Mouse (Mus musculus): ENCODE data around the gene Nob1. TPM values are rescaled to one million over a fixed set of nuclear protein-coding genes. Genes with fewer than 3 reads are reported as not detected.

The Nob1 gene
- polyA plus RNA-seq, 1 experiment from 2014 or later, result 81.5 TPM

DNA sequence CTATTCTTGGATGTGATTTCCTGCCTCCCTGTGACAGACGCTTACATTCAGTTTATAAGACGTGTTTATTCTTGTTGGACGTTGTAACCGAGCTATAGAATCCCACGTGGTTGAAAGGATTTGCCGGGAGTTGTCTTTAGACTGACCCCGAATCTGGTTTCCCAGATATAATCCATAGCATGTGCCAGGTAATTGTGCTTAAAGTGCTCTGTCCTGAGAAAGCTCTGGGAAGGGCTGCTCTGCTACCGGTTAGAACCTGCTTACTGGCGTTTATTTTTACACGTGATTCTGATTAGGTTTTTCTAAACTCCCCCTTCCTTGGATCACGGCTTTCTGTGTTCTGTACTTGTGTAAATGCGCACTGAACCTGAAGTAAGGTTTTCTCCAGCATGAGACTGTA is 27.2 kb downstream of the Nob1 start:
- no peak overlapping the region for H3K4me3 ChIP-seq
- peaks cover 4% of the 10 kb centered on the region; the same call in 1 of the 2 replicates for H3K4me1 ChIP-seq
- no peaks in the 10 kb centered on the region for H3K36me3 ChIP-seq
- no peaks in the 10 kb centered on the region for H3K9me3 ChIP-seq
- no peak overlapping the region for H3K4me2 ChIP-seq (replicated peaks)
- H3K27ac ChIP-seq, result no peak overlapping the region
- H3K9ac ChIP-seq, result no peak overlapping the region
- ATAC-seq (ENCODE audit: low FRiP score, low read depth), result no peak
- H3K27me3 ChIP-seq (replicated peaks), result no peaks in the 10 kb centered on the region
- WGBS, result 72% methylated on average over 12 of the region's 12 CpGs

DNA sequence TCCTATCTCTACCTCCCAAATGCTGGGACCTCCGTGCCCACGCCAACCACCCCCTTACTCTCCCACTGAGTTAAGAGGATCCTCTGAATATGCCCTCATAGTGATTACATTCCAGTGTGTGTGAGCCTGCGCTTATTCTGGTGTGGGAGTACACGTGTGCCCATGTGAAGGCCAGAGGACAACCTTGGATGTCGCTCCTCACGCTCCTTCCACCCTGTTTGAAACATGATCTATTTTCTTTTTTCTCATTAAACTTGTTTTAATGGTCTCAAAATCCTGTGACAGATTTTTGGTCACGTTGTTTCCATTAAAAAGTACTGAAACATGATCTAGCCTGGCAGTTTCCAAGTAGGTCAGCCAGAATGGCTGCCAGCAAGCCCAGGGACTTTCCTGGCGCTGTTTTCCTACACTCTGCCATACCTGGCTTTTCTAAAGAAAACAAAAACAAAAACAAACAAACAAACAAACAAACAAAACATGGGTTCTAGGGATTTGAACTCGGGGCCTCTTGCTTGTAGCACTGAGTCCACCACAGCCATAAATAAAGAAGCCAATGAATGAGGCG is 28.7 kb downstream of the Nob1 start:
- Histone ChIP-seq H3K27me3 (replicated peaks) (no peaks in the 10 kb centered on the region), H3K4me3 (no peak overlapping the region), H3K4me1 (no peaks in the 10 kb centered on the region), H3K27ac (no peak overlapping the region), H3K9me3 (no peaks in the 10 kb centered on the region), H3K36me3 (no peaks in the 10 kb centered on the region), H3K4me2 (replicated peaks) (no peak overlapping the region), H3K9ac (no peak overlapping the region)
- 89% methylated on average over 10 of the region's 10 CpGs for WGBS
- ATAC-seq (ENCODE audit: low FRiP score, low read depth), result no peak

DNA sequence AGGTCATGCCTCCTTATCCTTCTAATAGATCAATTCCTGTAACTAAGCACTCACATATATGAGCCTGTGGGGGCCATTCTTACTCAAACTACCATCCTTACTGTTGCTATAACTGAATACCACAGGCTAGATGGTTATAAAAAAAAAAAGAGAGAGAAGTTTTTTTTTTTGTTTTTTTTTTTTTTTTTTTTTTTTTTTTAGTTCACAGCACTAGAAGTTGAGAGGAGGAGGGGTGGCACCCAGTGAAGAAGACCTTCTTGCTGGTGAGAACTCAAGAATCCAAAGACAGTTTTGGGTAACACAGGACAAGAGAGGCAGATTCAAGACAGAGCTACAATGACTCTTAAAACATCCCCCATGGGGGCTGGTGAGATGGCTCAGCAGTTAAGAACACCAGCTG is 29.5 kb downstream of the Nob1 start:
- Histone ChIP-seq H3K9ac (no peak overlapping the region), H3K27me3 (replicated peaks) (no peaks in the 10 kb centered on the region), H3K4me2 (replicated peaks) (no peak overlapping the region), H3K36me3 (no peaks in the 10 kb centered on the region), H3K4me3 (no peak overlapping the region), H3K9me3 (no peaks in the 10 kb centered on the region), H3K27ac (no peak overlapping the region), H3K4me1 (no peaks in the 10 kb centered on the region)
- no peak for ATAC-seq (ENCODE audit: low FRiP score, low read depth)

DNA sequence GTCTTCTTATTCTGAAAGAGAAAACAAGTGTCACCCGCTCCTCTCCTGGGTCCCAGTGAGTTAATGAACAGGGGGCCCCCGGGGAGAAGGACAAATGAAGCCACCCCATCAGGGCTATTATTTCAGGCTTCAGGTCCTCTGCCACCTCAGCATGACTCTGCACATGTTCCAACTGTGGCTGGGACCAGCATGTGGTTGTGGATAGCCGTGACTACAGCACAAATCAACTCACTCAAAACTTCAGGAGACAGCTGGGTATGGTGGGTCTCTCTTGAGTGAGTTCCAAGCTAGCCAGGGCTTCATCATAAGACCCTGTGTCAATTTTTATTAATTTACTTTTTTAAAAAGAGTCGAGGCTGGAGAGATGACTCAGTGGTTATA is 33.7 kb downstream of the Nob1 start:
- 70% methylated on average over 4 of the region's 4 CpGs for WGBS
- no peak for ATAC-seq (ENCODE audit: low FRiP score, low read depth)

DNA sequence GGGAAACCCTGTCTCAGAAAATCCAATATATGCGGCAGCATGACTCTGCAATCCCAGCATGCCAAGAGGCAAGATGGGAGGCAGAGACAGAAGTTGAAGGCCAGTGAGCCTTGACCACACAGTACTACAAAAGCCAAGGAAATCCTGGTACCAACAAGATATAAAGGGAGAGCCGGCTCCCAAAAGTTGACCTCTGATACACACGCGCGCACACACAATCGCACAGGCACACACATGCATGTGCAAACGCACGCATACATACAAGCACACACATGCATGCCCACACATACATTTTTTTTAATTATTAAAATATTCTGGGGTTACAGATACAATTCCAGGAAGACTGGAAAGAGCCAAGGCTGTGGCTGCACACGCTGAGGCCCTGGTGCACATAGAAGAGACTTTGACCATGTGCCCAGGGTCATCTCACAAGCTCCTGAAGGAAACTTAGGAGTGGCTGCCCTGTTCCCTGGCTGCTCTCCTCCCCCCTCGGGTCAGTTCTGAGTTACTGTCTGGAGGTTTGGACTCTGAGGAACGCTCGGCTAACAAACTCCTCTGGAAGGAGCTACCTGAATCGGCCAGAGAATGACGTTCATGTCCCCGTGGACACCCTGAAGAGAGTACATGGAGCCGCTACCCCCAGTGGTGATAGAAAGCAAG is 34.2 kb downstream of the Nob1 start:
- Histone ChIP-seq H3K36me3 (no peaks in the 10 kb centered on the region), H3K27ac (no peak overlapping the region), H3K4me1 (no peaks in the 10 kb centered on the region), H3K9ac (no peak overlapping the region), H3K4me2 (replicated peaks) (no peak overlapping the region), H3K27me3 (replicated peaks) (no peaks in the 10 kb centered on the region), H3K4me3 (no peak overlapping the region), H3K9me3 (no peaks in the 10 kb centered on the region)
- WGBS, result 95% methylated on average over 16 of the region's 16 CpGs
- ATAC-seq (ENCODE audit: low FRiP score, low read depth), result no peak

More for the DNA sequence above, 33.7 kb downstream of the Nob1 start:
- Histone ChIP-seq H3K9ac (no peak overlapping the region), H3K4me2 (replicated peaks) (no peak overlapping the region), H3K9me3 (no peaks in the 10 kb centered on the region), H3K27me3 (replicated peaks) (no peaks in the 10 kb centered on the region), H3K36me3 (no peaks in the 10 kb centered on the region), H3K27ac (no peak overlapping the region), H3K4me3 (no peak overlapping the region), H3K4me1 (no peaks in the 10 kb centered on the region)

DNA sequence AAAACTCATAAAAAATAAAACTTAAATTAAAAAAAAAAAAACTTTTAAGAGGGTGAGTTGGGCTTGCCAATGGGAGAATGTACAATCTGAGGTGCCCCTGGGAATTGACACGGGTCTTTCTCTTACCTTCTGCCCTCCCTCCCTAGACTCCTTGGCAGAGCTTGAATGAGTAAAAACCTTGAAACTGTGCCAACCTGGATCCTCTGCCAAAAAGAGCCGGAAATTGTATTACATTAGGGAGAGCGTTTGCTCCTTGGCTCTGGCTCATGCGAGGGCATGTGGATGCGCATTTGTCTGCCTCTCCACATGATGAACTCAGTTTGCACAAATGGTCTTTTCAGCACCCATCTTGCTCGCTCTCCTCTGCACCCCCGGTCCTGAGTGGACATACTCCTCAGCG is 35.3 kb downstream of the Nob1 start:
- H3K9ac ChIP-seq, result no peak overlapping the region
- no peaks in the 10 kb centered on the region for H3K9me3 ChIP-seq
- H3K4me1 ChIP-seq, result no peaks in the 10 kb centered on the region
- no peak overlapping the region for H3K4me3 ChIP-seq
- no peak overlapping the region for H3K4me2 ChIP-seq (replicated peaks)
- ATAC-seq (ENCODE audit: low FRiP score, low read depth), result no peak
- no peaks in the 10 kb centered on the region for H3K36me3 ChIP-seq
- 84% methylated on average over 8 of the region's 8 CpGs for WGBS
- no peaks in the 10 kb centered on the region for H3K27me3 ChIP-seq (replicated peaks)
- no peak overlapping the region for H3K27ac ChIP-seq

DNA sequence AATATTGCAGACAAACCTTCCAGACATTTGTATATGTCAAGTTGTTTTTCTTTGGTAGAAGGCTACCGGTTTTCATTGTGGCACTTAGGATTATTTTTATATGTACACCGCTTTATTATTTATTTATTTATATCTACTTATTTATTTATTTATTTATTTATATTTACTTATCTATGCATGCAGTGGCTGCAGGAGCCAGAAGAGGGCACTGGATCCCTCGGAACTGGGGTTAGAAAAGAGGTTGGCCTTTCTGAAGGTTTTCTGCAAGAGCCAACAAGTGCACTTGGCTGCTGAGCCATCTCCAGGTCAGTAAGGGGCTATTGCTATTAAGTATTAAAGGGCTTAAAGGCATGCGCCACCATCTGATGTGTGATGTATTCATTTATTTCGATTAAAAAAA is 37.0 kb downstream of the Nob1 start:
- Histone ChIP-seq H3K4me2 (replicated peaks) (no peak overlapping the region), H3K4me1 (no peaks in the 10 kb centered on the region), H3K9me3 (no peaks in the 10 kb centered on the region), H3K4me3 (no peak overlapping the region), H3K27ac (no peak overlapping the region), H3K9ac (no peak overlapping the region), H3K36me3 (no peaks in the 10 kb centered on the region), H3K27me3 (replicated peaks) (no peaks in the 10 kb centered on the region)
- no peak for ATAC-seq (ENCODE audit: low FRiP score, low read depth)
- WGBS, result 75% methylated on average over 5 of the region's 5 CpGs

DNA sequence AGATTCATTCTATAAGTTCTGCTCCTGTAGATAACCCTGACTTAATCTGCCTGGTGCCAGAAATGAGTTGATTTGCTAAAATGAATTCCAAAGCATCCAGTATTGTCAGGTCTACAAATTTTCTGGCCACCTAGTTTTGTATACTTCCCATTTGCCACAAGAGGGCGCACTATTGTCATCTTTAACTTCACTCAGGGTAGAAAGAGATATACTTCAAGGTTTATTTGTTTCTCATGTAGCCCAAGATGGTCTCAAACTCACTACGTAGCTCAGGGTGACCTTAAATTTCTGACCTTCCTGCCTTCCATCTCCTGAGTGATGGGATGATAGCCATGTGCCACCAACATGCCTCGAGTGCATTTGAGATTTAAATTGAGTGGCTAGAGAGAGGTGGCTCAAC is 38.2 kb downstream of the Nob1 start:
- Histone ChIP-seq H3K9me3 (no peaks in the 10 kb centered on the region), H3K4me2 (replicated peaks) (no peak overlapping the region), H3K27me3 (replicated peaks) (no peaks in the 10 kb centered on the region), H3K4me3 (no peak overlapping the region), H3K4me1 (no peaks in the 10 kb centered on the region), H3K36me3 (no peaks in the 10 kb centered on the region), H3K9ac (no peak overlapping the region), H3K27ac (no peak overlapping the region)
- ATAC-seq (ENCODE audit: low FRiP score, low read depth), result no peak
- 36% methylated on average over 3 of the region's 3 CpGs for WGBS

DNA sequence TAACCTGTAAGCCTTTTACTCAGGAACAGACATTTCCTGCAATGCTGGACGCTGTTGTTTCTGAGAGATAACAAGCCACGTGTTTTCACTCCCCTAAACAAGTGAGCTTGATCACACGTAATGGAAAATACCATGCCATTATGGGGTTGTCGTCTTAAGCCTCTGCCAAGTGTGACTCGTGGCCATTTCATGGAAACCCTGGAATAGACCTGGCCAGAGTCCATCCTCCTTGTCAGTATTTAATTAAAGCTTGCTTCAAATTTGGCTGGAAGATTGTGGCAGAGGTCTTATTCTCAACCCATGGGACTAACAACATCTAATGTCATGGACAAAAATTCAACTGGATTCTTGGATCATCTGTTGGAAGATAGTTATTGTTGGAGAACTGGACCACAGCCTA is 38.7 kb downstream of the Nob1 start:
- 62% methylated on average over 5 of the region's 5 CpGs for WGBS
- Histone ChIP-seq H3K27me3 (replicated peaks) (no peaks in the 10 kb centered on the region), H3K9ac (no peak overlapping the region), H3K4me2 (replicated peaks) (no peak overlapping the region), H3K9me3 (no peaks in the 10 kb centered on the region), H3K4me1 (no peaks in the 10 kb centered on the region), H3K27ac (no peak overlapping the region), H3K36me3 (no peaks in the 10 kb centered on the region), H3K4me3 (no peak overlapping the region)
- ATAC-seq (ENCODE audit: low FRiP score, low read depth), result no peak

DNA sequence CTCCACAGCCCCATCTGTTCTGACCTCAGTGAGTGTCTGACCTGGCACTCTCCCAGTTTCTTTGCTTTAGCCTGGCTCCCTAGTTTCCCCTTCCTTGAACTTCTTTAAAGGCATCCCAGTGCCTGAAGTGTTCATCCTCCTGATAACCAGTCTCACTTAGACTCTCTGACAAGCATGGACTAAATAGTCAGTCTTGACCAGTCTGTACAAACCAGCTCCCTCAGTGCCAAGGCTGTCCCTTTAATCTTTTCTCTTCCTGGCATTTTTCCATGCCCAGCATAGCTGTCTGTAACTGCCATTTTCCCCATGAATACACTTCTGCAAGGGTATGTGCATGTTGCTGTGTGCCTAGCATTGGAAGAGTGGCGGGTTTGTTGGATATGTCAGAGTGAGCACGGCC is 39.8 kb downstream of the Nob1 start:
- Histone ChIP-seq H3K27ac (no peak overlapping the region), H3K9me3 (no peaks in the 10 kb centered on the region), H3K36me3 (peaks cover 8% of the 10 kb centered on the region; the same call in 1 of the 2 replicates), H3K4me3 (no peak overlapping the region), H3K9ac (no peak overlapping the region), H3K27me3 (replicated peaks) (no peaks in the 10 kb centered on the region), H3K4me2 (replicated peaks) (no peak overlapping the region), H3K4me1 (no peaks in the 10 kb centered on the region)
- no peak for ATAC-seq (ENCODE audit: low FRiP score, low read depth)
- WGBS, result 95% methylated on average over 2 of the region's 2 CpGs

DNA sequence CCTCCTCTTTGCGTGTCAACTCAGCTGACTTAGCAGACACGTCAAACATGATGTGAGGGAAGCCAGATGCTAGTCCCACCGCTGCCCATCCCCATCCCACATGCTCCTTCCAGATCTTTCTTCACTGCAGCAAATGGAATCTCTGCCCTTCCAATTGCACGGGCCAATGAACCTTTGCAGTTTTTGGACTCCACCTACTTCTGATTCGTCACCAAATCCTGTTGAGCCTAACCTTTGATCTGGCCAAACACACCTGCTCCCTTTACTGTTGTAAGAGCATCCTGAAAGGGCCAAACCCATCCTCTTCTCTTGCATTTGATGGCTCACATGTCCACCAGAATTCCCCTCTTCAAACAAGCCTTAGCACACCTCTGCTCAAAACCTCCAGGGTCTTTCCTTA is 40.2 kb downstream of the Nob1 start:
- H3K9me3 ChIP-seq, result no peaks in the 10 kb centered on the region
- peaks cover 10% of the 10 kb centered on the region; the same call in 1 of the 2 replicates for H3K36me3 ChIP-seq
- H3K4me1 ChIP-seq, result no peaks in the 10 kb centered on the region
- no peak for ATAC-seq (ENCODE audit: low FRiP score, low read depth)
- no peak overlapping the region for H3K4me3 ChIP-seq
- H3K27me3 ChIP-seq (replicated peaks), result no peaks in the 10 kb centered on the region
- H3K4me2 ChIP-seq (replicated peaks), result no peak overlapping the region
- H3K27ac ChIP-seq, result no peak overlapping the region
- 65% methylated on average over 5 of the region's 5 CpGs for WGBS
- H3K9ac ChIP-seq, result no peak overlapping the region

DNA sequence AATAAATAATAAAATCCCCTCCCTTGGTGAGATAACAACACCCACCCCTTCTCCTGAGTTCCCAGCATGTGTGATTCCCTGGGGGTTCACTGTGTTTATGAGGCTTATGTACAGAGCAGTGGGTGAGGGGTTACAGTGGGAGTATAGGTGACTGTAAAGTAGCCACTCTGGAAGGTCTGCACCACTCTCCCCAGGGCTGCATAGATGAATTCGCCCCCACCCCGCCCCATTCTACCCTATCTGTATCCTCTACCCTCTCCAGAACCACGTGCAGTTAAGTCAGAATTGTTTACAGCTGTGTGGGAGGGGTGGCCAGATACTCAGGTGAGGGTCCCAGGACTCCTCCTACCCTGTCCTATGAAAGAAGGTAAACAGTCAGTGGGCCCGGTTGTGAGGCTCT is 42.0 kb downstream of the Nob1 start:
- no peak for ATAC-seq (ENCODE audit: low FRiP score, low read depth)
- Histone ChIP-seq H3K4me3 (no peak overlapping the region), H3K4me2 (replicated peaks) (no peak overlapping the region), H3K27ac (no peak overlapping the region), H3K27me3 (replicated peaks) (no peaks in the 10 kb centered on the region), H3K36me3 (peaks cover 17% of the 10 kb centered on the region), H3K9ac (no peak overlapping the region), H3K9me3 (no peaks in the 10 kb centered on the region), H3K4me1 (no peaks in the 10 kb centered on the region)
- 75% methylated on average over 4 of the region's 4 CpGs for WGBS

DNA sequence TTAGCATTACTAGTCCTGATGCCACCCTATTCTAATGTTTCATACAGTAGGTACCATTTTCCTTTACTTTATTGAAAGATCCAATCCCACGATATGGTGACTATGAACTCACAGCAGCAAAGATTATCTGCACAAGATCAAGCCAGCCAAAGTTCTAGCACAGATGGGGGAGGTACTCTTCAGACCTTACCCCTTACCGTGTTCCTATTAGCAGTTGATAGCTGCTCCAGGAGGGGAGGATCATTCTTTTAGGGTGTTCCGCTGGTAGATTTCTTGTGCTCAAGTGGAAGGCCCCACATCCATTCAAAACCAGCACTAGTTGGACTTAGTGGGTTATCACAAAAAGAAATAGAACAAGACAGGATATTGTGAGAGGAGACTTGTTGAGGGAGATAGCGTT is 43.2 kb downstream of the Nob1 start:
- Histone ChIP-seq H3K4me2 (replicated peaks) (no peak overlapping the region), H3K36me3 (peaks cover 17% of the 10 kb centered on the region), H3K9ac (no peak overlapping the region), H3K4me3 (no peak overlapping the region), H3K4me1 (no peaks in the 10 kb centered on the region), H3K27ac (no peak overlapping the region), H3K9me3 (no peaks in the 10 kb centered on the region), H3K27me3 (replicated peaks) (no peaks in the 10 kb centered on the region)
- WGBS, result 94% methylated on average over 4 of the region's 4 CpGs
- ATAC-seq (ENCODE audit: low FRiP score, low read depth), result no peak
